Mouse (Mus musculus): ENCODE measurements at regions not wholly inside any gene's neighbourhood (a gene's known extent, or its start where the extent isn't known, plus 50 kb on each side); places are given as distances from the start of the nearest gene placed in this dataset.
A peak's percentile ranks its signal among the peaks of the same experiment; 100 is the strongest.

DNA sequence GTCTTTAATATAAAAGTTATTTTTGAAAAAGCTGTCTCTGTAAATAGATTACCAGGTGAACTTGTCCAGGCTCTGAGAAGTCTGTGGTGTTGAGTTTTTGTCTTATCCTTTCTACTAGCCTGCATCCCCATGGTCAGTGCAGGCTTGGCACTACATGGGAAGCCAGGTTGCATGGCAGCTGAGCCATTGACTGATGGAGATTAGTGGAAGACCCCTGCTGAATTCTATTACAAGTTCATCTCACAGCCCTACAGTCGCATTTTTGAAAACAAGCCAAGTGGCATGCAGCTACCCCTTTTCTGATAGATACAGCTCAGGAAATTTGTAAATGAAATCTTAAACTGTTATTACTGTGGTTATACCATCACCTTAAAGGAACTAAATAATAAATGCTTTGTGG, 101.2 kb upstream of the Fam184a start:
- intact Hi-C loops (cut with DNase I): no loop called here
- no peak for DNase-seq (ENCODE audit: extremely low spot score in 1 of 2, low spot score in 2 of 2)

GRCm38 (mm10) chr10:53850568-53850967, 99.6 kb upstream of the Fam184a start:
- intact Hi-C loops (cut with DNase I): no loop called here

GRCm38 (mm10) chr10:53813244-53813620, 62.3 kb upstream of the Fam184a start:
- DNase-seq (ENCODE audit: extremely low spot score in 1 of 2, low spot score in 2 of 2): no peak
- intact Hi-C loops (cut with DNase I): no loop called here

More at GRCm38 (mm10) chr10:53850568-53850967, 99.6 kb upstream of the Fam184a start:
- DNase-seq (ENCODE audit: extremely low spot score in 1 of 2, low spot score in 2 of 2): no peak

GRCm38 (mm10) chr10:53812597-53813243, 61.8 kb upstream of the Fam184a start:
- intact Hi-C loops (cut with DNase I): no loop called here
- DNase-seq (ENCODE audit: extremely low spot score in 1 of 2, low spot score in 2 of 2): peak in 1 of 2 experiments; percentile 32

- peak in 1 of 2 experiments; percentile 9 for DNase-seq (ENCODE audit: extremely low spot score in 1 of 2, low spot score in 2 of 2)
- intact Hi-C loops (cut with DNase I): no loop called here
These were observed 61.1 kb upstream of the Fam184a start for GRCm38 (mm10) chr10:53811904-53812596.

- DNase-seq (ENCODE audit: extremely low spot score in 1 of 2, low spot score in 2 of 2): no peak
- intact Hi-C loops (cut with DNase I): no loop called here
These were observed 55.8 kb upstream of the Fam184a start for GRCm38 (mm10) chr10:53806697-53807096.

DNA sequence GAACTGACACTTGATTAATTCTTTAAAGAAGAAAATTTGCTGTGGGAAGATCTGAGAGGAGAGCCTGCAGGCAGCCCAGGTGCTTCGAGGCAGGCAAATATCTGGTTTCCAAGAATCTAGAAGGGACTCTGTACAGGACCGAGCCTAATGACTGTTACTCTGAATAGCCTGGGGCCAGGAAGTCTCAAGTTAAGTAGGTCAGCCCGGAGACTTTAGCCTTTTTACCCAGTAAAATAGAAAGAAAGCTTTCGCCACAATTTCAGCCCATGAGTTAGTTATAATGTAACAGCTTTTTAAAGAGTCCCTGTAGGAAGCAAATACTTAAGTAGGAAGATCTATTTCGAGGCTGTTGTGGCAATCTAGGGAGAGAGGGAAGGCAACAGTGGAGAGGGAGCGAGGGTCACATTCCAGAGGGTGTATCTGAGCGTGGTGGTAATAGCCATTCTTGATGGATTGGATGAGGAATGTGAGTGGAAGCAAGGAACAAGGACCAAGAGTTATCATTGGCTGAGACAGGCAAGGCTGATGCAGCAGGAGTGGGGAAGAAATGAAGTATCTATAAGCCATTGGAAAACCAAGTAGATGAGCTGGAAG, 50.2 kb upstream of the Fam184a start:
- intact Hi-C loops (cut with DNase I): no loop called here

More for the DNA sequence above, 50.2 kb upstream of the Fam184a start:
- DNase-seq (ENCODE audit: extremely low spot score in 1 of 2, low spot score in 2 of 2): no peak

Measured in left cerebral cortex, postnatal 10 days (tissue).